Mouse (Mus musculus) left cerebral cortex, postnatal 4 days (tissue): ENCODE measurements around the gene Raver2. TPM values are rescaled to one million over a fixed set of nuclear protein-coding genes. Genes with fewer than 3 reads are reported as not detected.

Source experiments
- DNase-seq: peaks from one replicate; pipeline ENCODE4 v3.0.0-alpha.2; 2022
- intact Hi-C: fragments of 180-260 bp; cut with DNase I; formaldehyde crosslinking; loops from one replicate; pipeline ENCODE4 v1.15.1; 2025
- total RNA-seq, 2 experiments: library from RNA; stranded (reverse); gene quantifications; 2 replicates each; pipeline ENCODE4 v1.2.3; 2021

Raver2 gene
- total RNA-seq, 2 experiments from 2014 or later: 23.1 to 24.6 TPM

- intact Hi-C loops: no loop called here
- DNase-seq: no peak
These were observed 24.5 kb downstream of the Raver2 start for GRCm38 (mm10) chr4:101093292-101093691.

- DNase-seq: peak; percentile 14
- intact Hi-C loops: no loop called here
These were observed 38.3 kb downstream of the Raver2 start for GRCm38 (mm10) chr4:101107122-101107521.

- intact Hi-C loops: no loop called here
- no peak for DNase-seq
These were observed 52.2 kb downstream of the Raver2 start for GRCm38 (mm10) chr4:101121002-101121401.

GRCm38 (mm10) chr4:101135013-101135412 is 66.2 kb downstream of the Raver2 start:
- intact Hi-C loops: no loop called here
- no peak for DNase-seq

- intact Hi-C loops: no loop called here
- no peak for DNase-seq
These were observed 67.1 kb downstream of the Raver2 start for GRCm38 (mm10) chr4:101135909-101136308.

GRCm38 (mm10) chr4:101137975-101138374 is 69.2 kb downstream of the Raver2 start:
- intact Hi-C loops: no loop called here
- DNase-seq: no peak

GRCm38 (mm10) chr4:101141768-101142167 is 73.0 kb downstream of the Raver2 start:
- intact Hi-C loops: loop anchor here (10.0 kb wide), 1 partner anchor 417 kb away; no protein-coding TSS in a partner anchor

GRCm38 (mm10) chr4:101143901-101144300 is 75.1 kb downstream of the Raver2 start:
- DNase-seq: no peak
- intact Hi-C loops: loop anchor here (2.0 to 10.0 kb wide), 2 partner anchors 419 to 555 kb away; no protein-coding TSS in a partner anchor

More at GRCm38 (mm10) chr4:101141768-101142167, 73.0 kb downstream of the Raver2 start:
- no peak for DNase-seq

- DNase-seq: no peak
These were observed 75.6 kb downstream of the Raver2 start for GRCm38 (mm10) chr4:101144361-101144760.

GRCm38 (mm10) chr4:101144790-101145189 is 76.0 kb downstream of the Raver2 start:
- intact Hi-C loops: loop anchor here (2.0 to 10.0 kb wide), 4 partner anchors 147 to 556 kb away; partner anchors contain the start of gene Cachd1
- no peak for DNase-seq

More at GRCm38 (mm10) chr4:101144361-101144760, 75.6 kb downstream of the Raver2 start:
- intact Hi-C loops: loop anchor here (2.0 to 10.0 kb wide), 2 partner anchors 420 to 556 kb away; no protein-coding TSS in a partner anchor

- intact Hi-C loops: loop anchor here (5.0 to 10.0 kb wide), 3 partner anchors 149 to 421 kb away; partner anchors contain the start of gene Cachd1
- peak; percentile 94 for DNase-seq
These were observed 77.4 kb downstream of the Raver2 start for GRCm38 (mm10) chr4:101146047-101146745.

GRCm38 (mm10) chr4:101146891-101147655 is 78.3 kb downstream of the Raver2 start:
- intact Hi-C loops: loop anchor here (5.0 to 10.0 kb wide), 3 partner anchors 150 to 422 kb away; partner anchors contain the start of gene Cachd1
- DNase-seq: no peak

- no peak for DNase-seq
- intact Hi-C loops: no loop called here
These were observed 86.8 kb downstream of the Raver2 start for GRCm38 (mm10) chr4:101155541-101155940.

- intact Hi-C loops: no loop called here
- no peak for DNase-seq
These were observed 88.7 kb downstream of the Raver2 start for GRCm38 (mm10) chr4:101157476-101157875.

GRCm38 (mm10) chr4:101158282-101158681 is 89.5 kb downstream of the Raver2 start:
- no peak for DNase-seq
- intact Hi-C loops: no loop called here

GRCm38 (mm10) chr4:101159191-101159764 is 90.5 kb downstream of the Raver2 start:
- intact Hi-C loops: no loop called here
- no peak for DNase-seq

- no peak for DNase-seq
- intact Hi-C loops: no loop called here
These were observed 92.0 kb downstream of the Raver2 start for GRCm38 (mm10) chr4:101160821-101161220.

GRCm38 (mm10) chr4:101164189-101164588 is 95.4 kb downstream of the Raver2 start:
- no peak for DNase-seq

GRCm38 (mm10) chr4:101164673-101165072 is 95.9 kb downstream of the Raver2 start:
- no peak for DNase-seq
- intact Hi-C loops: no loop called here

More at GRCm38 (mm10) chr4:101164189-101164588, 95.4 kb downstream of the Raver2 start:
- intact Hi-C loops: no loop called here

- intact Hi-C loops: no loop called here
These were observed 97.0 kb downstream of the Raver2 start for GRCm38 (mm10) chr4:101165776-101166175.

GRCm38 (mm10) chr4:101167777-101168176 is 99.0 kb downstream of the Raver2 start:
- DNase-seq: no peak
- intact Hi-C loops: no loop called here

More at GRCm38 (mm10) chr4:101165776-101166175, 97.0 kb downstream of the Raver2 start:
- DNase-seq: no peak
